In the genomic region with DNA sequence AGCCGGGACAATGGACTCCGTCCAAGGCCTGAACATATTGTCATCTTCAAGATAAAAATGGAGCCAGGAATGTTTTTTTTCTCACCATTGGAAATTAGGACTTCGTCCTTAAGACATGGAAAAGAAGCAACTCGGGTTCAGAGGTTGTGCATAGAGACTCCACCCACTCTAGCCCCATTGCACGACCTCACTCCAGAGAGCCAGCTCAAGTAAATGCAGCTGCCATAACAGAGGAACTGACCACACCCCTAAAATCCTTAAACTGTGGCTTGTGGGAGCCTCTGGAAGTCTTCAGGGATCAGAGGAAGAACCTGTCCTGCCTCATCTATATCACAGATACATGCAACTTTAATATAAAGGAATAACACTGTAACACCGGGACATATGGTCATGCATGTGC, we compare ENCODE assay signal across 29 mouse cellular contexts.
DNase-seq lines count a peak whose midpoint lies in the region; ATAC-seq lines count a peak whose summit lies in the region.
"Had no signal": no experiment of that assay in that cellular context is flagged by ENCODE, and none has a peak within 500 bp of the region (broad histone marks: within the 10 kb centered on the region; RNA-seq: fewer than 3 reads in every experiment).

No protein-coding gene starts in this region.

- ATAC-seq in heart, embryonic 11.5 days (replicated peaks; ENCODE audit: insufficient number of reproducible peaks, low FRiP score, low TSS enrichment): no peak
- ATAC-seq: forebrain, embryonic 15.5 days; hindbrain, postnatal 0 days; inflammation-experienced regulatory T-cells, adult 6 months; intestine, embryonic 16.5 days had no signal

- H3K27me3 ChIP-seq in heart, embryonic 11.5 days (ENCODE audit: control insufficient read depth, insufficient read depth, low read length): no peaks in the 10 kb centered on the region
- H3K27me3 ChIP-seq: CH12.LX; embryonic facial prominence, embryonic 13.5 days; forebrain, embryonic 12.5 days; forebrain, embryonic 15.5 days; heart, embryonic 15.5 days had no signal

- H3K4me3 ChIP-seq in heart, embryonic 11.5 days (ENCODE audit: low read depth, low read length): no peak overlapping the region
- H3K4me3 ChIP-seq: embryonic facial prominence, embryonic 10.5 days; embryonic facial prominence, embryonic 13.5 days; erythroblast, embryonic 14.5 days; forebrain, embryonic 12.5 days; forebrain, embryonic 15.5 days; heart, adult 2 months; heart, embryonic 15.5 days had no signal

- DNase-seq in heart, adult 9 months (ENCODE audit: low spot score in 2 of 2): peak; percentile 17 to 24
- DNase-seq in heart, postnatal 4 days: peak; percentile 26
- no peak for DNase-seq in heart, adult 8-10 months (ENCODE audit: low spot score)
- DNase-seq in ES-CJ7 (ENCODE audit: low read depth, low spot score) (peak; percentile 22), ZHBTc4 (ENCODE audit: low read depth, low spot score) (peak; percentile 37)
- DNase-seq in natural killer cell, adult 2 months (ENCODE audit: low spot score in 2 of 2): no peak
- DNase-seq: adrenal gland, adult 8-10 months; adrenal gland, postnatal 25 days; B cell, adult 2 months; cerebellum, adult 11-12 months; cerebellum, adult 8-10 months; cerebellum, postnatal 10 days; cerebellum, postnatal 36 days; embryo, embryonic 11 days; gastrocnemius, postnatal 25 days; kidney, adult 18-20 months had no signal

- 70% methylated on average over 6 of the region's 6 CpGs for WGBS in heart, embryonic 11.5 days (ENCODE audit: insufficient replicate concordance)

- H3K36me3 ChIP-seq in heart, embryonic 11.5 days (ENCODE audit: control insufficient read depth, insufficient read depth, low read length): no peaks in the 10 kb centered on the region
- H3K36me3 ChIP-seq: embryonic facial prominence, embryonic 10.5 days; forebrain, embryonic 12.5 days; forebrain, embryonic 15.5 days; heart, embryonic 15.5 days had no signal

- no peak overlapping the region for H3K27ac ChIP-seq in heart, embryonic 11.5 days (ENCODE audit: low read depth, low read length)
- H3K27ac ChIP-seq: embryonic facial prominence, embryonic 10.5 days; embryonic facial prominence, embryonic 13.5 days; forebrain, embryonic 12.5 days; forebrain, embryonic 15.5 days; heart, adult 2 months; heart, embryonic 15.5 days; hindbrain, embryonic 14.5 days; hindbrain, postnatal 0 days had no signal

- no peak overlapping the region for H3K4me2 ChIP-seq in heart, embryonic 11.5 days
- H3K4me2 ChIP-seq: embryonic facial prominence, embryonic 13.5 days; forebrain, embryonic 12.5 days; forebrain, embryonic 15.5 days; heart, embryonic 15.5 days; hindbrain, embryonic 14.5 days had no signal

- H3K9me3 ChIP-seq in heart, embryonic 11.5 days (replicated peaks; ENCODE audit: control insufficient read depth, low read length): no peaks in the 10 kb centered on the region
- H3K9me3 ChIP-seq: embryonic facial prominence, embryonic 10.5 days; embryonic facial prominence, embryonic 13.5 days; forebrain, embryonic 12.5 days; forebrain, embryonic 15.5 days; heart, embryonic 15.5 days had no signal

- no peak overlapping the region for H3K9ac ChIP-seq in heart, embryonic 11.5 days (ENCODE audit: low read depth, low read length)
- H3K9ac ChIP-seq: embryonic facial prominence, embryonic 13.5 days; forebrain, embryonic 12.5 days; forebrain, embryonic 15.5 days; heart, embryonic 15.5 days; hindbrain, embryonic 14.5 days had no signal

- no peaks in the 10 kb centered on the region for H3K4me1 ChIP-seq in heart, embryonic 11.5 days (ENCODE audit: control insufficient read depth, insufficient read depth, low read length)
- H3K4me1 ChIP-seq: embryonic facial prominence, embryonic 13.5 days; forebrain, embryonic 12.5 days; forebrain, embryonic 15.5 days; heart, embryonic 15.5 days had no signal

Comparison
In these comparisons a context has a peak if more than half of its experiments do, and no peak if none do; other contexts are left out.
1. DNase-seq: peak in heart, adult 9 months (2 of 2), heart, postnatal 4 days (single experiment), ES-CJ7 (single experiment) and ZHBTc4 (single experiment); none in heart, adult 8-10 months (single experiment) and natural killer cell, adult 2 months (0 of 2).